Mouse (Mus musculus) forebrain, embryonic 11.5 days (tissue): ENCODE data around the gene Mgmt. TPM values are rescaled to one million over a fixed set of nuclear protein-coding genes. Genes with fewer than 3 reads are reported as not detected.

Experiments used
- ATAC-seq: fragments of 200-750 bp; cut with Nextera tagmentation; replicated peaks from 2 replicates; pipeline ENCODE4 v1.8.0; 2017; ENCODE audit warnings: moderate TSS enrichment; ENCODE audit not compliant: low FRiP score
- DNase-seq: peaks from one replicate; pipeline ENCODE4 v3.0.0-alpha.2; 2017; ENCODE audit warnings: low spot score
- H3K27ac ChIP-seq: fragments of 300-500 bp; sonication (generic); 2 replicates; pipeline ENCODE4 v1.5.1; 2014; ENCODE audit warnings: low read depth, low read length
- H3K27me3 ChIP-seq: fragments of 300-500 bp; sonication (generic); 2 replicates; pipeline ENCODE4 v1.6.1; 2014; ENCODE audit warnings: mild to moderate bottlenecking, low read length, mixed read lengths; ENCODE audit not compliant: control insufficient read depth, insufficient read depth
- H3K36me3 ChIP-seq: fragments of 300-500 bp; sonication (generic); 2 replicates; pipeline ENCODE4 v1.6.1; 2014; ENCODE audit warnings: mild to moderate bottlenecking, low read length, moderate library complexity, mixed read lengths; ENCODE audit not compliant: control insufficient read depth, insufficient read depth
- H3K4me1 ChIP-seq: fragments of 300-500 bp; sonication (generic); replicated peaks from 2 replicates; pipeline ENCODE4 v1.6.1; 2014; ENCODE audit warnings: low read length, mixed read lengths; ENCODE audit not compliant: control insufficient read depth, insufficient read depth
- H3K4me2 ChIP-seq: fragments of 300-500 bp; sonication (generic); 2 replicates; pipeline ENCODE4 v1.6.1; 2014; ENCODE audit warnings: low read depth, mild to moderate bottlenecking, low read length, moderate library complexity, mixed read lengths; ENCODE audit not compliant: severe bottlenecking
- H3K4me3 ChIP-seq: fragments of 300-500 bp; sonication (generic); 2 replicates; pipeline ENCODE4 v1.5.1; 2014; ENCODE audit warnings: low read depth, low read length
- H3K9ac ChIP-seq: fragments of 300-500 bp; sonication (generic); 2 replicates; pipeline ENCODE4 v1.6.1; 2014; ENCODE audit warnings: low read length
- H3K9me3 ChIP-seq: fragments of 300-500 bp; sonication (generic); 2 replicates; pipeline ENCODE4 v1.6.1; 2016; ENCODE audit warnings: low read length, mixed read lengths; ENCODE audit not compliant: control insufficient read depth
- WGBS: fragments of 180-500 bp; shearing (Covaris S2); extraction: QIAGEN DNeasy Blood & Tissue Kit; methylation state at CpG from one replicate; pipeline ENCODE4 v1.1.7; 2014; 5-methylcytosine and 5-hydroxymethylcytosine counted together
- polyA plus RNA-seq: library from polyadenylated mRNA; unstranded; fragments of >200 nt; fragmentation: Nextera tagmentation; extraction: Ambion mirVana; gene quantifications from 2 replicates; pipeline ENCODE4 v1.2.1, GENCODE M21; 2014

Gene Mgmt
- polyA plus RNA-seq, 1 experiment from 2014 or later, result 3.4 TPM

- H3K27ac ChIP-seq, result no peak overlapping the region
- no peaks in the 10 kb centered on the region for H3K36me3 ChIP-seq
- no peak overlapping the region for H3K9ac ChIP-seq
- DNase-seq (no peak), ATAC-seq (no peak)
- no peaks in the 10 kb centered on the region for H3K27me3 ChIP-seq
- no peaks in the 10 kb centered on the region for H3K4me1 ChIP-seq
- no peaks in the 10 kb centered on the region for H3K9me3 ChIP-seq
- 57% methylated on average over 3 of the region's 3 CpGs for WGBS
- no peak overlapping the region for H3K4me3 ChIP-seq
- no peak overlapping the region for H3K4me2 ChIP-seq
Measured at GRCm38 (mm10) chr7:137013433-137013832, 119.0 kb downstream of the Mgmt start.

GRCm38 (mm10) chr7:137018614-137019013 lies 124.2 kb downstream of the Mgmt start:
- Histone ChIP-seq H3K4me1 (no peaks in the 10 kb centered on the region), H3K4me2 (no peak overlapping the region), H3K36me3 (no peaks in the 10 kb centered on the region), H3K9me3 (no peaks in the 10 kb centered on the region), H3K4me3 (no peak overlapping the region), H3K9ac (no peak overlapping the region), H3K27me3 (no peaks in the 10 kb centered on the region), H3K27ac (no peak overlapping the region)
- WGBS, result 86% methylated on average over 5 of the region's 5 CpGs
- ATAC-seq (no peak), DNase-seq (no peak)

- no peaks in the 10 kb centered on the region for H3K4me1 ChIP-seq
- H3K4me3 ChIP-seq, result no peak overlapping the region
- no peak for DNase-seq
- no peaks in the 10 kb centered on the region for H3K27me3 ChIP-seq
- no peaks in the 10 kb centered on the region for H3K36me3 ChIP-seq
- H3K27ac ChIP-seq, result no peak overlapping the region
- no peaks in the 10 kb centered on the region for H3K9me3 ChIP-seq
- no peak for ATAC-seq
- WGBS, result 79% methylated on average over 6 of the region's 6 CpGs
- H3K9ac ChIP-seq, result no peak overlapping the region
- H3K4me2 ChIP-seq, result no peak overlapping the region
Measured at GRCm38 (mm10) chr7:137020195-137020594, 125.8 kb downstream of the Mgmt start.

GRCm38 (mm10) chr7:137030789-137031188 lies 136.4 kb downstream of the Mgmt start:
- Histone ChIP-seq H3K27me3 (no peaks in the 10 kb centered on the region), H3K4me3 (no peak overlapping the region), H3K27ac (no peak overlapping the region), H3K9ac (no peak overlapping the region), H3K9me3 (no peaks in the 10 kb centered on the region; the same call in 1 of the 2 replicates), H3K36me3 (no peaks in the 10 kb centered on the region), H3K4me2 (no peak overlapping the region), H3K4me1 (no peaks in the 10 kb centered on the region)
- DNase-seq (no peak), ATAC-seq (no peak)
- WGBS, result 90% methylated on average over 4 of the region's 4 CpGs

- H3K4me3 ChIP-seq, result no peak overlapping the region
Measured at GRCm38 (mm10) chr7:137033177-137033576, 138.8 kb downstream of the Mgmt start.

GRCm38 (mm10) chr7:137034986-137035385 lies 140.6 kb downstream of the Mgmt start:
- no peaks in the 10 kb centered on the region for H3K27me3 ChIP-seq
- ATAC-seq (no peak), DNase-seq (no peak)
- H3K4me3 ChIP-seq, result no peak overlapping the region
- H3K9me3 ChIP-seq, result no peaks in the 10 kb centered on the region; the same call in 1 of the 2 replicates
- H3K4me1 ChIP-seq, result no peaks in the 10 kb centered on the region
- H3K27ac ChIP-seq, result no peak overlapping the region
- H3K36me3 ChIP-seq, result no peaks in the 10 kb centered on the region
- no peak overlapping the region for H3K9ac ChIP-seq
- no peak overlapping the region for H3K4me2 ChIP-seq
- WGBS, result 96% methylated on average over 3 of the region's 3 CpGs

More at GRCm38 (mm10) chr7:137033177-137033576, 138.8 kb downstream of the Mgmt start:
- Histone ChIP-seq H3K4me1 (no peaks in the 10 kb centered on the region), H3K27me3 (no peaks in the 10 kb centered on the region), H3K9ac (no peak overlapping the region), H3K27ac (no peak overlapping the region), H3K4me2 (no peak overlapping the region), H3K9me3 (no peaks in the 10 kb centered on the region; the same call in 1 of the 2 replicates), H3K36me3 (no peaks in the 10 kb centered on the region)
- ATAC-seq (no peak), DNase-seq (no peak)
- WGBS, result 94% methylated on average over 12 of the region's 12 CpGs

GRCm38 (mm10) chr7:137035916-137036315 lies 141.5 kb downstream of the Mgmt start:
- ATAC-seq, result no peak
- 63% methylated on average over 5 of the region's 5 CpGs for WGBS
- Histone ChIP-seq H3K9ac (no peak overlapping the region), H3K4me1 (peaks cover 3% of the 10 kb centered on the region; the same call in 1 of the 2 replicates), H3K36me3 (no peaks in the 10 kb centered on the region), H3K27me3 (no peaks in the 10 kb centered on the region), H3K4me3 (no peak overlapping the region), H3K27ac (no peak overlapping the region), H3K9me3 (no peaks in the 10 kb centered on the region; the same call in 1 of the 2 replicates), H3K4me2 (no peak overlapping the region)
- DNase-seq, result no peak

- H3K4me1 ChIP-seq, result peaks cover 3% of the 10 kb centered on the region; the same call in 1 of the 2 replicates
- H3K4me2 ChIP-seq, result no peak overlapping the region
- no peak overlapping the region for H3K9ac ChIP-seq
- no peaks in the 10 kb centered on the region for H3K27me3 ChIP-seq
- 85% methylated on average over 4 of the region's 4 CpGs for WGBS
- H3K4me3 ChIP-seq, result no peak overlapping the region
- H3K36me3 ChIP-seq, result no peaks in the 10 kb centered on the region
- ATAC-seq (no peak), DNase-seq (no peak)
- no peaks in the 10 kb centered on the region; the same call in 1 of the 2 replicates for H3K9me3 ChIP-seq
- H3K27ac ChIP-seq, result no peak overlapping the region
Measured at GRCm38 (mm10) chr7:137037471-137037870, 143.1 kb downstream of the Mgmt start.

- Histone ChIP-seq H3K9ac (no peak overlapping the region), H3K4me3 (no peak overlapping the region), H3K4me1 (peaks cover 3% of the 10 kb centered on the region; the same call in 1 of the 2 replicates), H3K27me3 (no peaks in the 10 kb centered on the region), H3K36me3 (no peaks in the 10 kb centered on the region), H3K9me3 (no peaks in the 10 kb centered on the region; the same call in 1 of the 2 replicates), H3K27ac (no peak overlapping the region), H3K4me2 (no peak overlapping the region)
- DNase-seq (no peak), ATAC-seq (no peak)
- 73% methylated on average over 5 of the region's 5 CpGs for WGBS
Measured at GRCm38 (mm10) chr7:137037872-137038271, 143.5 kb downstream of the Mgmt start.
